Mouse (Mus musculus) urinary bladder, postnatal 4 days (tissue): ENCODE measurements around the gene Irak1.

Experiments used
- DNase-seq, 2 experiments: peaks; one replicate each; pipeline ENCODE4 v3.0.0; 2021 to 2022; ENCODE audit warnings: low spot score in 2 of 2

Gene Irak1

GRCm38 (mm10) chrX:73966248-73967176 is 57.2 kb downstream of the Irak1 start, which contains the start of gene Hcfc1:
Gene Hcfc1, minus strand, starts transcription at chrX:73966357.
- peak; percentile 83 to 87 for DNase-seq

GRCm38 (mm10) chrX:73965307-73965706 is 58.4 kb downstream of the Irak1 start:
- no peak for DNase-seq

DNA sequence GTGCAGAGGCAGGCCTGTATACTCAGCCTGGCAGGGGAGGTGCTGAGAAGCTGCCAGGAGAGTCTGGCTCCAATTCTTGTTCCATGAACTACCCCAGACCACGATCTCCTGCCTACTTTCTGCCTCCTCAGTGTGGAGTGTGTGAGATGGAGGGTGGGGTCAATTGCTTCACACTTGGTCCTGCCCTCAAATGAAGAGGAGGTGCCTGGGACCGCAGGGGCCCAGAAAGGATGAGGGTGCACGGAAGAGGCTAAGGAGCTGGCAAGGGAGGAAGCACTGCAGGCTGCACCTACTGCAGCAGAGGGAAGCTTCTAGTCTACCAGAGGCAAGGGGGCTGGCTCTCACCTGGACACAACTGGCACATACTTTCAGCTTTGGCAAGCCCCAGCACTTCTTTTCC is 59.4 kb downstream of the Irak1 start:
- no peak for DNase-seq
